Mouse (Mus musculus) cerebellum, postnatal 36 days (tissue): ENCODE data around the gene Ccdc57.
"Not testable (repeated sequence)": the region's sequence is repeated elsewhere in the genome, so short reads cannot be mapped to it uniquely, and the experiment has no call there.

Experiments used
- DNase-seq, 2 experiments: peaks; one replicate each; pipeline ENCODE4 v3.0.0; 2021 to 2022; ENCODE audit warnings: mixed read lengths in 2 of 2

The Ccdc57 gene

GRCm38 (mm10) chr11:120901729-120902486 lies 30.8 kb downstream of the Ccdc57 start:
- DNase-seq = no peak

GRCm38 (mm10) chr11:120900276-120901244 lies 32.1 kb downstream of the Ccdc57 start:
- no peak for DNase-seq

GRCm38 (mm10) chr11:120898114-120898548 lies 34.5 kb downstream of the Ccdc57 start:
- no peak for DNase-seq

GRCm38 (mm10) chr11:120895441-120895840 lies 37.2 kb downstream of the Ccdc57 start:
- DNase-seq = no peak

GRCm38 (mm10) chr11:120894397-120894796 lies 38.3 kb downstream of the Ccdc57 start:
- no peak for DNase-seq

GRCm38 (mm10) chr11:120889216-120889615 lies 43.5 kb downstream of the Ccdc57 start:
- DNase-seq = no peak

GRCm38 (mm10) chr11:120888718-120889117 lies 44.0 kb downstream of the Ccdc57 start:
- no peak for DNase-seq

GRCm38 (mm10) chr11:120887502-120887901 lies 45.2 kb downstream of the Ccdc57 start:
- no peak for DNase-seq

GRCm38 (mm10) chr11:120886462-120886861 lies 46.2 kb downstream of the Ccdc57 start:
- DNase-seq = no peak

- no peak for DNase-seq
Observed at GRCm38 (mm10) chr11:120883601-120884000, 49.1 kb downstream of the Ccdc57 start.

- no peak for DNase-seq
Observed at GRCm38 (mm10) chr11:120882931-120883330, 49.7 kb downstream of the Ccdc57 start.

GRCm38 (mm10) chr11:120873206-120873605 lies 59.5 kb downstream of the Ccdc57 start:
- DNase-seq = no peak

- no peak for DNase-seq
Observed at GRCm38 (mm10) chr11:120871521-120871920, 61.2 kb downstream of the Ccdc57 start.

GRCm38 (mm10) chr11:120865816-120866215 lies 66.9 kb downstream of the Ccdc57 start:
- no peak for DNase-seq

GRCm38 (mm10) chr11:120862819-120863218 lies 69.9 kb downstream of the Ccdc57 start:
- no peak for DNase-seq

GRCm38 (mm10) chr11:120855938-120856337 lies 76.7 kb downstream of the Ccdc57 start:
- not testable (repeated sequence) for DNase-seq

GRCm38 (mm10) chr11:120853788-120854187 lies 78.9 kb downstream of the Ccdc57 start:
- DNase-seq = no peak

GRCm38 (mm10) chr11:120853158-120853557 lies 79.5 kb downstream of the Ccdc57 start:
- DNase-seq = no peak

- DNase-seq = no peak
Observed at GRCm38 (mm10) chr11:120852083-120852935, 80.4 kb downstream of the Ccdc57 start.

GRCm38 (mm10) chr11:120851582-120851981 lies 81.1 kb downstream of the Ccdc57 start:
- no peak for DNase-seq

GRCm38 (mm10) chr11:120851132-120851531 lies 81.5 kb downstream of the Ccdc57 start:
- DNase-seq = no peak

- DNase-seq = no peak
Observed at GRCm38 (mm10) chr11:120850331-120851030, 82.2 kb downstream of the Ccdc57 start.
